Mouse (Mus musculus) lung, postnatal 0 days (tissue): ENCODE results near the gene Gm20662.

ENCODE experiments used
- CTCF ChIP-seq: IDR thresholded peaks from 2 replicates; pipeline ENCODE4 v1.5.1; 2016; ENCODE audit warnings: antibody characterized with exemption, mild to moderate bottlenecking
- EP300 ChIP-seq: IDR thresholded peaks from 2 replicates; pipeline ENCODE4 v1.6.1; 2016; ENCODE audit warnings: antibody characterized with exemption, mild to moderate bottlenecking, control low read depth

DNA sequence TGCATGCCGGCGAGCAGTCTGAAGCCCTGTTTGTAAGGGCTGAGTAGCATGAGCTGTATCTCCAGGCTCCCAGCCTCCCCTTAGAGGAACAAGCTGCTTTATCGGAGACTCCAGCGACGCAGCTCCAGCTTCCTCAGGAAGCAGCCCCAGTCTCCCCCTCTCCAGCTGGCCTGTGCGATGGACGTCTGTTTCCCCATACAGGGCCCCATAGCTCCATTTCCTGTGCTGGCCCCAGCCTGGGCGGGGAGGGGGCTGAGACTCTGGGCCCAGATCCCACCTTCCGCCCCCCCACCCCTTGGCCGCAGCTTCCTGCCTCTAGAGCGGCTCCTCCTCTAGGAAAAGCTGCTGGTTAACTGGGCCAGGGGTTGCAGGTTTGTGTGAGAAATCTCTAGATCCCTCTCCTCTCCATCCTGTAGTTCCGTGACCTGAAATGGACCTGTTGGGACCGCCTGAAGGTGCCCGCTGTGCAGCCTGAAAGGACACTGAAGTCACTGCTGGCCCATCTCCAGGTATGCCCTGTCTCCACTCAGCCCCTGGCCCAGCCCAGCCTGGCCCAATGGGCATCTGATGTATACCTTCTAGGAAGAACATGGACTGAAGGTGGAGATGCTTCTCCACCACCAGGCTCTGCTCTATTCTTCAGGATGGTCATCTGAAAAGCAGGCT lies 13.3 kb upstream of the Gm20662 start, which contains the start of gene Gm20661:
- peak; percentile 91 for TF ChIP-seq EP300
- TF ChIP-seq CTCF: no peak
